Mouse (Mus musculus) G1E (cell line): ENCODE measurements around the gene Nabp2.

Experiments
- CTCF ChIP-seq: IDR thresholded peaks from 2 replicates; pipeline ENCODE4 v1.5.1; 2012; ENCODE audit warnings: low read depth, low read length, inconsistent platforms, mixed read lengths
- GATA1 ChIP-seq: IDR thresholded peaks from 2 replicates; pipeline ENCODE4 v1.6.1; 2012; ENCODE audit warnings: borderline replicate concordance, low read length, inconsistent platforms, mixed read lengths
- GATA2 ChIP-seq: IDR thresholded peaks from 2 replicates; pipeline ENCODE4 v1.6.1; 2012; ENCODE audit warnings: low read depth, low read length, inconsistent platforms, borderline replicate concordance
- POLR2AphosphoS5 ChIP-seq: IDR thresholded peaks from 2 replicates; pipeline ENCODE4 v1.6.1; 2012; ENCODE audit warnings: low read depth, low read length, inconsistent platforms; ENCODE audit not compliant: insufficient replicate concordance
- TAL1 ChIP-seq: conservative IDR thresholded peaks from 2 replicates; pipeline ENCODE4 v1.6.1; 2012; ENCODE audit warnings: low read depth, low read length, inconsistent platforms, mixed read lengths

DNA sequence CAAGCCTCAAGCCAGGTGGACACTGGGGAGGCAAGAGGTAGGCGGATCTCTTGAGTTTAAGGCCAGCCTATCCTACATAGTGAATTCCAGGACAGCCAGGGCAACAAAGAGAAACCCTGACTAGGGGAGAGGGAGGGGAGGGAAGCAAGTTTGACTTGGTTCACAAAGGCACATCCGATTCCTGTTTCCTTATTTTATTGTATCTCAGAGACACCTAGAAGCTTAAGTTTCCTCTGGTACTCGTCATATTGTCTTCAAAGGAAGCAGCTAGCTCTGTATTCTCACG, 789 bp downstream of the Nabp2 start:
- TF ChIP-seq CTCF (no peak), POLR2AphosphoS5 (no peak), GATA1 (no peak), TAL1 (no peak), GATA2 (no peak)
